Comparison of ENCODE assay signal across 8 mouse cellular contexts in the genomic region with DNA sequence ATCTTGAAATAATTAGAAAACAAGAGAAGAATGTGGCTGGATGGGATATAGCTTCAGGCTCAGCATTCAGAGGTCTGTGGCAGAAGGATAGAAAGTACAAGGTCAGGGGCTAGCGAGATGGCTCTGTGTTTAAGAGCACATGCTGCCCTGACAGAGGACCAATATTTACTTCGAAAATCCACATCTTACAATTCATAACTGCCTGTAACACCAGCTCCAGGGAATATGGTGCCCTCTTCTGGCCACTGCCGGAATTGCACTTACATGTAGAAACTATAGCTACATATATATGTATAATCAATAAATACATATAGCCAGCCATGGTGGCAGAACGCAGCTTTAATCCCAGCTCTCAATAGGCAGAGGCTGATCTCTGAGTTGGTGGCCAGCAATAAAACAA. TPM values are rescaled to one million over a fixed set of nuclear protein-coding genes. Genes with fewer than 3 reads are reported as not detected.
A peak's percentile ranks its signal among the peaks of the same experiment; 100 is the strongest.
DNase-seq lines count a peak whose midpoint lies in the region; ATAC-seq lines count a peak whose summit lies in the region.

No protein-coding gene starts in this region.

- peak; percentile 36; the same call in 1 of the 2 replicates for ATAC-seq in forebrain, embryonic 16.5 days
- ATAC-seq in liver, embryonic 13.5 days (ENCODE audit: low read depth), result peak; percentile 19; the same call in 1 of the 2 replicates

- peaks cover 1% of the 10 kb centered on the region for H3K4me1 ChIP-seq in forebrain, embryonic 16.5 days (replicated peaks; ENCODE audit: control insufficient read depth, insufficient read depth, low read length)
- peaks cover 29% of the 10 kb centered on the region for H3K4me1 ChIP-seq in liver, embryonic 13.5 days (replicated peaks)

- peak; percentile 52 to 83 for DNase-seq in adrenal gland, adult (ENCODE audit: inconsistent age in 2 of 2, low spot score in 1 of 2)
- no peak for DNase-seq in adrenal gland, adult 2 months
- peak; percentile 35 to 76 for DNase-seq in left cerebral cortex, adult 18-20 months (ENCODE audit: low spot score in 2 of 2)
- DNase-seq in left cerebral cortex, adult 11 months (ENCODE audit: low spot score), result no peak
- peak; percentile 78 for DNase-seq in c-Kit-positive CD71-positive TER-119-negative erythroid progenitor cells, embryonic 14.5 days (ENCODE audit: low read depth)
- DNase-seq in liver, embryonic 13.5 days, result peak; percentile 72
- peak; percentile 89 for DNase-seq in retina, embryonic 14.5 days (ENCODE audit: low spot score)

- H3K36me3 ChIP-seq in forebrain, embryonic 16.5 days (ENCODE audit: control insufficient read depth, insufficient read depth), result no peaks in the 10 kb centered on the region
- no peaks in the 10 kb centered on the region for H3K36me3 ChIP-seq in liver, embryonic 13.5 days

- no peaks in the 10 kb centered on the region for H3K9me3 ChIP-seq in forebrain, embryonic 16.5 days (ENCODE audit: control insufficient read depth, low read length)
- no peaks in the 10 kb centered on the region for H3K9me3 ChIP-seq in liver, embryonic 13.5 days (replicated peaks)

- H3K4me2 ChIP-seq in forebrain, embryonic 16.5 days (ENCODE audit: low read length), result no peak overlapping the region
- H3K4me2 ChIP-seq in liver, embryonic 13.5 days, result no peak overlapping the region

- no peak overlapping the region for H3K27ac ChIP-seq in forebrain, embryonic 16.5 days (ENCODE audit: low read length)
- H3K27ac ChIP-seq in liver, embryonic 13.5 days, result no peak overlapping the region

- no peaks in the 10 kb centered on the region for H3K27me3 ChIP-seq in forebrain, embryonic 16.5 days (replicated peaks; ENCODE audit: control insufficient read depth, insufficient read depth, low read length)
- H3K27me3 ChIP-seq in liver, embryonic 13.5 days, result no peaks in the 10 kb centered on the region

- no peak overlapping the region for H3K9ac ChIP-seq in forebrain, embryonic 16.5 days (replicated peaks; ENCODE audit: low read depth, low read length)
- H3K9ac ChIP-seq in liver, embryonic 13.5 days, result peak overlapping the region; percentile 41; the same call in 1 of the 2 replicates

- H3K4me3 ChIP-seq in forebrain, embryonic 16.5 days (replicated peaks; ENCODE audit: low read length), result no peak overlapping the region
- H3K4me3 ChIP-seq in liver, embryonic 13.5 days (replicated peaks), result no peak overlapping the region

- WGBS in forebrain, embryonic 16.5 days, result 5% methylated on average over 4 of the region's 4 CpGs
- 2% methylated on average over 4 of the region's 4 CpGs for WGBS in liver, embryonic 13.5 days (ENCODE audit: insufficient replicate concordance)

RNA-seq across cellular contexts. Expression of gene Rps16, which starts 5.8 kb away (rescaled TPM):
- 1,000 to 10,000 TPM in 1 of 2 experiments, 100 to 1,000 TPM in 1; 895 to 1,085 TPM for total RNA-seq in adrenal gland, adult 2 months (2021)
- polyA plus RNA-seq in adrenal gland, adult 2 months (2012; rRNA removed), result 555 and 709 TPM in 2 replicates
- 100 to 1,000 TPM; 462 to 497 TPM for total RNA-seq in left cerebral cortex, adult 18-20 months (2021)
- 464 and 494 TPM in 2 replicates for polyA plus RNA-seq in forebrain, embryonic 16.5 days (2015; fragmentation: Nextera tagmentation; extraction: Ambion mirVana)
- 937 and 964 TPM in 2 replicates for polyA plus RNA-seq in liver, embryonic 13.5 days (2015; fragmentation: Nextera tagmentation; extraction: Ambion mirVana)

RNA-seq across cellular contexts. Expression of gene Supt5, which starts 6.1 kb away (rescaled TPM):
- total RNA-seq in adrenal gland, adult 2 months (2021), result 100 to 1,000 TPM; 156 to 171 TPM
- 163 and 190 TPM in 2 replicates for polyA plus RNA-seq in adrenal gland, adult 2 months (2012; rRNA removed)
- 100 to 1,000 TPM; 116 TPM for total RNA-seq in left cerebral cortex, adult 18-20 months (2021)
- 114 and 118 TPM in 2 replicates for polyA plus RNA-seq in forebrain, embryonic 16.5 days (2015; fragmentation: Nextera tagmentation; extraction: Ambion mirVana)
- 35.2 and 42.8 TPM in 2 replicates for polyA plus RNA-seq in liver, embryonic 13.5 days (2015; fragmentation: Nextera tagmentation; extraction: Ambion mirVana)

RNA-seq across cellular contexts. Expression of gene Plekhg2, which starts 27.8 kb away (rescaled TPM):
- total RNA-seq in adrenal gland, adult 2 months (2021), result 10 to 100 TPM; 14.9 to 15.6 TPM
- 22.5 and 23.2 TPM in 2 replicates for polyA plus RNA-seq in adrenal gland, adult 2 months (2012; rRNA removed)
- total RNA-seq in left cerebral cortex, adult 18-20 months (2021), result 1 to 10 TPM; 4.8 to 5.2 TPM
- 40.7 and 50.8 TPM in 2 replicates for polyA plus RNA-seq in forebrain, embryonic 16.5 days (2015; fragmentation: Nextera tagmentation; extraction: Ambion mirVana)
- 4.9 and 5.0 TPM in 2 replicates for polyA plus RNA-seq in liver, embryonic 13.5 days (2015; fragmentation: Nextera tagmentation; extraction: Ambion mirVana)

RNA-seq across cellular contexts. Expression of gene Timm50, which starts 32.8 kb away (rescaled TPM):
- 10 to 100 TPM; 66.6 to 99.9 TPM for total RNA-seq in adrenal gland, adult 2 months (2021)
- 90.5 and 101 TPM in 2 replicates for polyA plus RNA-seq in adrenal gland, adult 2 months (2012; rRNA removed)
- total RNA-seq in left cerebral cortex, adult 18-20 months (2021), result 10 to 100 TPM; 36.8 to 43.2 TPM
- polyA plus RNA-seq in forebrain, embryonic 16.5 days (2015; fragmentation: Nextera tagmentation; extraction: Ambion mirVana), result 144 and 146 TPM in 2 replicates
- 114 and 118 TPM in 2 replicates for polyA plus RNA-seq in liver, embryonic 13.5 days (2015; fragmentation: Nextera tagmentation; extraction: Ambion mirVana)

RNA-seq across cellular contexts. Expression of gene Zfp36, which starts 35.4 kb away (rescaled TPM):
- 10 to 100 TPM; 16.3 to 19.4 TPM for total RNA-seq in adrenal gland, adult 2 months (2021)
- 25.9 and 32.3 TPM in 2 replicates for polyA plus RNA-seq in adrenal gland, adult 2 months (2012; rRNA removed)
- total RNA-seq in left cerebral cortex, adult 18-20 months (2021), result 1 to 10 TPM; 1.4 to 2.3 TPM
- polyA plus RNA-seq in forebrain, embryonic 16.5 days (2015; fragmentation: Nextera tagmentation; extraction: Ambion mirVana), result 6.5 and 6.7 TPM in 2 replicates
- 4.7 and 6.3 TPM in 2 replicates for polyA plus RNA-seq in liver, embryonic 13.5 days (2015; fragmentation: Nextera tagmentation; extraction: Ambion mirVana)

Comparison
In these comparisons a context has a peak if more than half of its experiments do, and no peak if none do; other contexts are left out.
1. DNase-seq: peak in adrenal gland, adult (2 of 2), left cerebral cortex, adult 18-20 months (2 of 2), c-Kit-positive CD71-positive TER-119-negative erythroid progenitor cells, embryonic 14.5 days (single experiment), liver, embryonic 13.5 days (single experiment) and retina, embryonic 14.5 days (single experiment); none in adrenal gland, adult 2 months (single experiment) and left cerebral cortex, adult 11 months (single experiment).